Mouse (Mus musculus) midbrain, embryonic 11.5 days (tissue): ENCODE measurements around the gene Elp5. TPM values are rescaled to one million over a fixed set of nuclear protein-coding genes. Genes with fewer than 3 reads are reported as not detected.

ENCODE experiments used
- ATAC-seq: fragments of 200-750 bp; cut with Nextera tagmentation; 2 replicates; pipeline ENCODE4 v1.8.0; 2017; ENCODE audit warnings: moderate TSS enrichment, moderate library complexity; ENCODE audit not compliant: low FRiP score
- DNase-seq: peaks from one replicate; pipeline ENCODE4 v3.0.0; 2015; ENCODE audit warnings: low spot score; ENCODE audit errors: missing footprints
- H3K27ac ChIP-seq: fragments of 300-500 bp; sonication (generic); 2 replicates; pipeline ENCODE4 v1.5.1; 2014; ENCODE audit warnings: low read depth, low read length
- H3K27me3 ChIP-seq: fragments of 300-500 bp; sonication (generic); 2 replicates; pipeline ENCODE4 v1.6.1; 2014; ENCODE audit warnings: mild to moderate bottlenecking, low read length, moderate library complexity, mixed read lengths; ENCODE audit not compliant: control insufficient read depth, insufficient read depth
- H3K36me3 ChIP-seq: fragments of 300-500 bp; sonication (generic); 2 replicates; pipeline ENCODE4 v1.6.1; 2014; ENCODE audit warnings: mild to moderate bottlenecking, low read length, moderate library complexity, mixed read lengths; ENCODE audit not compliant: control insufficient read depth, insufficient read depth
- H3K4me1 ChIP-seq: fragments of 300-500 bp; sonication (generic); 2 replicates; pipeline ENCODE4 v1.6.1; 2014; ENCODE audit warnings: low read length; ENCODE audit not compliant: control insufficient read depth, insufficient read depth
- H3K4me2 ChIP-seq: fragments of 300-500 bp; sonication (generic); 2 replicates; pipeline ENCODE4 v1.6.1; 2014; ENCODE audit warnings: mild to moderate bottlenecking, moderate library complexity
- H3K4me3 ChIP-seq: fragments of 300-500 bp; sonication (generic); 2 replicates; pipeline ENCODE4 v1.5.1; 2014; ENCODE audit warnings: low read depth, low read length
- H3K9ac ChIP-seq: fragments of 300-500 bp; sonication (generic); 2 replicates; pipeline ENCODE4 v1.6.1; 2014; ENCODE audit warnings: low read length
- H3K9me3 ChIP-seq: fragments of 300-500 bp; sonication (generic); 2 replicates; pipeline ENCODE4 v1.6.1; 2016; ENCODE audit warnings: low read length; ENCODE audit not compliant: control insufficient read depth
- WGBS: fragments of 180-500 bp; shearing (Covaris S2); extraction: QIAGEN DNeasy Blood & Tissue Kit; methylation state at CpG from one replicate; pipeline ENCODE4 v1.1.7; 2014; 5-methylcytosine and 5-hydroxymethylcytosine counted together
- polyA plus RNA-seq: library from polyadenylated mRNA; unstranded; fragments of >200 nt; fragmentation: Nextera tagmentation; extraction: Ambion mirVana; gene quantifications from 2 replicates; pipeline ENCODE4 v1.2.1, GENCODE M21; 2014

The Elp5 gene
- polyA plus RNA-seq, 1 experiment from 2014 or later = 150 TPM

- Histone ChIP-seq H3K9me3 (no peaks in the 10 kb centered on the region), H3K27me3 (peaks cover 26% of the 10 kb centered on the region), H3K4me2 (no peak overlapping the region), H3K36me3 (peaks cover 21% of the 10 kb centered on the region), H3K27ac (no peak overlapping the region), H3K4me1 (peaks cover 3% of the 10 kb centered on the region; the same call in 1 of the 2 replicates), H3K4me3 (no peak overlapping the region), H3K9ac (no peak overlapping the region)
- ATAC-seq (no peak), DNase-seq (no peak)
- WGBS = 88% methylated on average over 3 of the region's 3 CpGs
Measured at GRCm38 (mm10) chr11:69970775-69971174, 11.5 kb downstream of the Elp5 start.

DNA sequence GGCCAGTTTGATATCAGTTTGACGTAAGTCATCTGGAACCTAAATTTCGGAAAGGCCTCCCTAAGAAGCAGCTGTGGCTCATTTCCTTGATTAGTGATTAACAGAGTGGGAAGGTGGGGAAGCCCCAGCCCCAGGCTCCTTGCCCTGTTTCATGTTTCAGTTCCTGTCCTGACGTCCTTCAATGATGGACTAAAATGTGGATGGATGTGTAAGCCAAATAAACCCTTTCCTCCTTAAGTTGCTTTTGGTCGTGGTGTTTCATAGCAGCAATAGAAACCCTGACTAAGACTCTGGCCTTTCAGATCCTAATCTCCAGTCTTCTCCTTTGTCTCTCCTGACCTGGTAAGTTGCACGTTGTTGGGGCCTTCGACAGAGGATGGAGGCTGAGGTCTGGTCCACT, 12.1 kb downstream of the Elp5 start:
- ATAC-seq = no peak

DNA sequence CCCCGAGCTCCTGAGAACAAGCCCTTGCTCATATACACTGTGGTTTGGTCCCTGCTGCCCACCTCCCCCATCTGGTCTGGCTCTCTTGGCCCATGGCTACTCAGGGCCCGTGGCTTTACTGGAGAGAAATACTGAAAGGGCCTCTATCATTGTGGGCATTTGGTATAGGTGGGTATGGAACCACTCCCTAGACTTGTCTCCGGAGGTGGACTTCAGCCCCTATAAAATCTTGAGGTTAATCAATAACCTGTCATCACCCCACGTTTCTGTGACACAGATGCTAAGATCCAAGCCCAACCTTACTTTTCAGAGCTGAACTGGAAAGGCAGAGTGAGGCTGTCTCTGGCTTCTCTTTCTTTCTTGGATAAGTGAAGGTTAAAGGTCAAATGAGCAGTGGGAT, 13.5 kb downstream of the Elp5 start:
- no peak overlapping the region for H3K4me2 ChIP-seq
- no peak for ATAC-seq
- H3K4me1 ChIP-seq = peaks cover 6% of the 10 kb centered on the region; the same call in 1 of the 2 replicates
- peaks cover 17% of the 10 kb centered on the region for H3K36me3 ChIP-seq
- H3K27me3 ChIP-seq = peaks cover 45% of the 10 kb centered on the region
- no peaks in the 10 kb centered on the region for H3K9me3 ChIP-seq
- H3K4me3 ChIP-seq = no peak overlapping the region
- H3K9ac ChIP-seq = no peak overlapping the region
- H3K27ac ChIP-seq = no peak overlapping the region
- 91% methylated on average over 4 of the region's 4 CpGs for WGBS
- no peak for DNase-seq

More for the DNA sequence above, 12.1 kb downstream of the Elp5 start:
- H3K27ac ChIP-seq = no peak overlapping the region
- no peak overlapping the region for H3K4me2 ChIP-seq
- peaks cover 21% of the 10 kb centered on the region for H3K36me3 ChIP-seq
- no peak for DNase-seq
- H3K27me3 ChIP-seq = peaks cover 31% of the 10 kb centered on the region
- 90% methylated on average over 6 of the region's 6 CpGs for WGBS
- H3K4me3 ChIP-seq = no peak overlapping the region
- H3K9me3 ChIP-seq = no peaks in the 10 kb centered on the region
- peaks cover 5% of the 10 kb centered on the region; the same call in 1 of the 2 replicates for H3K4me1 ChIP-seq
- H3K9ac ChIP-seq = no peak overlapping the region

GRCm38 (mm10) chr11:69966860-69967517, 15.3 kb downstream of the Elp5 start:
- ATAC-seq (no peak), DNase-seq (peak; percentile 85)
- Histone ChIP-seq H3K27ac (no peak overlapping the region), H3K4me3 (peak overlapping the region; percentile 16; the same call in 1 of the 2 replicates), H3K4me2 (peak overlapping the region; percentile 27), H3K9me3 (no peaks in the 10 kb centered on the region), H3K9ac (no peak overlapping the region; the same call in 1 of the 2 replicates), H3K4me1 (peaks cover 6% of the 10 kb centered on the region; the same call in 1 of the 2 replicates), H3K27me3 (peaks cover 54% of the 10 kb centered on the region), H3K36me3 (peaks cover 15% of the 10 kb centered on the region; the same call in 1 of the 2 replicates)
- WGBS = 41% methylated on average over 17 of the region's 17 CpGs

DNA sequence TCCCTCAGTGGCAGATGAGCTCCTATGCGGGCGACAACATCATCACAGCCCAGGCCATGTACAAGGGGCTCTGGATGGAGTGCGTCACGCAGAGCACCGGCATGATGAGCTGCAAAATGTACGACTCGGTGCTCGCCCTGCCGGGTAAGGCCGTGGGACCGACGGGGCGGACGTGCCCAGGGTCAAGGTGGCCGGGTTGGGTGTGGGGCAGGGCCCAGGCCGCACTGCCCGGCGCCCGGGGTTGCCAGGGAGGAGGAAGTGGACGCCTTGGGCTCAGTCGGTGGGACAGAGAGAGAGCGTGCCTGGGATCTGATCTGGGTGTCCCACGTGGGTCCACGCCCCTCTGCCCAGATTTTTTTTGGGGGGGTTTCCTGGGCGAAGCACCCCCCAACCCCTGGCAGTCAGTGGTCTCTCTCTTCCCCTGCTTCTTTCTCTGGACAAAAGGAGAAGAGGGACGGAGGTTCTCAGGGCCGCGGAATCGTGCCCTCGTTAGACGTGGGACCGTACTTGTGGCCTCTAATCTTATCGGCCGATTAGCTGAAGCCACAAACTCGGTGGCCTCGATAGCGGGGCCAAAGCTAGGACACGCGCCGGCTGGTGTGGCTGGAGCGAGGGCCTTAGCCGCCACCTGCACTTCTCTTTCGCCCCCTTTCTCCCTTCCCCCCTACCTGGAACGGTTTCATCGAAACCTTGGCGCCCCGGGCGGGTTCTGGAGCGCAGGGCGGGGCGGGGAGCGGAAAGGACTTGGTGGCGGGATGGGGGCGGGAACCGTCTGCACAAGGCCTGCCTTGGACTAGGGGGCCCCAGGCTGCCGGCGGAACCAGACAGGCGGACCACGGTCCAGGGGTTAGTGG, 16.1 kb downstream of the Elp5 start:
- peaks cover 14% of the 10 kb centered on the region; the same call in 1 of the 2 replicates for H3K36me3 ChIP-seq
- ATAC-seq = 0 out of 2 replicates have a peak, but pooled peaks have one; percentile 33
- peaks cover 6% of the 10 kb centered on the region; the same call in 1 of the 2 replicates for H3K4me1 ChIP-seq
- peak; percentile 93 for DNase-seq
- peak overlapping the region; percentile 31; the same call in 1 of the 2 replicates for H3K9ac ChIP-seq
- H3K9me3 ChIP-seq = no peaks in the 10 kb centered on the region
- peak overlapping the region; percentile 27 for H3K4me2 ChIP-seq
- H3K27ac ChIP-seq = no peak overlapping the region
- H3K4me3 ChIP-seq = peak overlapping the region; percentile 16; the same call in 1 of the 2 replicates
- WGBS = 3% methylated on average over 59 of the region's 59 CpGs
- H3K27me3 ChIP-seq = peaks cover 54% of the 10 kb centered on the region

DNA sequence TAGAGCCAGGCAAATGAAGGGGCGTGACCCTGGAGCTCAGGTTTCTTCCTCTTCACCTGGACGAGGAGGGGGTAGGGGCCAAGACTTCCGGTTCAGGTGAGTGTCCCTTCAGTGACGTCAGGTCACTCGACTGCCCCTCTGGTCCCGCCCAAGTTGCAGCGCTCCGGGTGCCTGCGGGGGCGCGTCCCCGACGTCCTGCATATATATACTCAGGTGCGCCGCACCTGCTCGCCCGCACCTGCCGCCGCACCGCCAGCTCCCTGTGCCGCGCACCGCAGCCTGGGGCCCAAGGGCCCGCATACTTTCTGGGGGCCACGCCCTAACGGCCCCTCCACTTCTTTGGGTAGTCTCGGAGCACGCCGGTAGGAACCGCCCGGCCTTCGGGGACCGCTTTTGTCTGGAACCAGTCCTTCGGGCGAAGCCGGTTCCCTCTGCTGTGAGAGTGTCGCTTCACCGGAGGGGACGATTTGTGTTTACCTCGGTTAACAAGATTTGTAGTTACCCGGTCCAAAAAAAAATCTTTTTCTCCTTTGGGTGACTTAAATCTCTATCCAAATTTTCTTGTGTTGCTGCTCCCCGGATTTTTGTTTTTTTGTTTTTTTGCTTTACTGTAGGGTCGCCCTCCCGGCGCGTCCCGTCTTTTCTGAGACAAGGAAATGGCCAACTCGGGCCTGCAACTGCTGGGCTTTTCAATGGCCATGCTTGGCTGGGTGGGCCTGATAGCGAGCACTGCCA, 16.9 kb downstream of the Elp5 start:
- Histone ChIP-seq H3K4me1 (peaks cover 6% of the 10 kb centered on the region; the same call in 1 of the 2 replicates), H3K27ac (no peak overlapping the region), H3K9ac (no peak overlapping the region), H3K27me3 (peaks cover 54% of the 10 kb centered on the region), H3K4me3 (peak overlapping the region; percentile 16; the same call in 1 of the 2 replicates), H3K36me3 (peaks cover 12% of the 10 kb centered on the region; the same call in 1 of the 2 replicates), H3K4me2 (no peak overlapping the region), H3K9me3 (no peaks in the 10 kb centered on the region)
- ATAC-seq = no peak
- 2% methylated on average over 49 of the region's 49 CpGs for WGBS
- peak; percentile 93 for DNase-seq

GRCm38 (mm10) chr11:69964650-69965270, 17.6 kb downstream of the Elp5 start, which contains the start of gene Cldn7:
Gene Cldn7, plus strand, starts transcription at chr11:69964779.
- WGBS = 13% methylated on average over 24 of the region's 24 CpGs
- no peak within 1 kb of the TSS for H3K27ac ChIP-seq

GRCm38 (mm10) chr11:69961841-69962240, 20.5 kb downstream of the Elp5 start:
- H3K36me3 ChIP-seq = no peaks in the 10 kb centered on the region

More at GRCm38 (mm10) chr11:69964650-69965270, 17.6 kb downstream of the Elp5 start, which contains the start of gene Cldn7:
- Histone ChIP-seq H3K9me3 (no peaks in the 10 kb centered on the region), H3K9ac (no peak within 1 kb of the TSS), H3K4me1 (peaks cover 6% of the 10 kb centered on the region; the same call in 1 of the 2 replicates), H3K4me2 (no peak within 1 kb of the TSS), H3K27me3 (peaks cover 54% of the 10 kb centered on the region), H3K4me3 (no peak within 1 kb of the TSS), H3K36me3 (peaks cover 7% of the 10 kb centered on the region; the same call in 1 of the 2 replicates)
- DNase-seq (peak; percentile 92), ATAC-seq (no peak)

More at GRCm38 (mm10) chr11:69961841-69962240, 20.5 kb downstream of the Elp5 start:
- Histone ChIP-seq H3K27ac (no peak overlapping the region), H3K9me3 (no peaks in the 10 kb centered on the region), H3K4me3 (no peak overlapping the region), H3K4me1 (peaks cover 6% of the 10 kb centered on the region; the same call in 1 of the 2 replicates), H3K27me3 (peaks cover 39% of the 10 kb centered on the region), H3K9ac (no peak overlapping the region), H3K4me2 (no peak overlapping the region)
- DNase-seq (no peak), ATAC-seq (no peak)
- 59% methylated on average over 5 of the region's 5 CpGs for WGBS
